In the genomic region with DNA sequence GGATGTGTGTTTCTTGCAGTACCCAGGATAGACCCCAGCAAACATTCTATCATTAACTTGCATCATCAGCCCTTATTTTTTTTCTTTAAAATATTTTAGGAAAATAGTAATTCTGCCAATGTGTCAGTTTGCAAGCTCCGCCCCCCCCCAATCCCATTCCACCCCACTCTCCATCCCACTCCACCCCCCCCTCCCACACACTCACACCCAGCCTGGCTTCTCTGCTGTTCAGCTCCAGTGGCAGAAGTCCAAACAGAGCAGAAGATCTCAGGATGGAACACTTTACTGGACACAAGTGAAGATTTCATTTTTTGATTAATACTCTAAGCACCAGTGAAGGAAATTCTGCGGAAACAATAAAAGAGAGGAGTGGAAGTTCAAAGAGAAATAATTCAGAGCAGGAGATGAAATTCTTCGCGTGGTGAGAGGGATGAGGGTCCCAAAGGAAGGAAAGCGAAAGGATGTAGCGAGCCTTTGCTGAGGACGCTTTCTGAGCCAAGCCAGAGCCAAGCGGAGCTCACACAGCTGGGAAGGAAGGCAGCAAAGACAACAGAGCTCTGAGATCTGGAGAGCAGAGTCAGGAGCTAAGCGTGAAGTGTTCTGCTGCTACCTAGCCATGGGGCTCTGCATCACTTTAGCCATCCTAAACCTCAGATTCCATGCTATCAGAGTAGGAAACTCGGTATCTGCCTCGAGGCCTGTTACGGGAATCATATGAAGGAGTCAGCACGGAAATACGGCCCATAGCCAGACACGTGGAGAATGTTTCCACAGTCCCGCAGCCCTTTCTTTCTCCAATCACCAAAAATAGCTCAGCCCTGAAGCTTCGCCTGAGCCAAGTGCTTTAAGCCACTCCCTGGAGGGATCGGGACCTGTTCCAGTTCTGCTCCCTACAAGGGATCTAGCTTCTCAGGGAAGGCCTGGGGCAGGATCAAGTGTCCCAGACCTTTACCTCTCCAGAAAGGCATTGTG, we compare ENCODE assay signal across 10 mouse cellular contexts. TPM values are rescaled to one million over a fixed set of nuclear protein-coding genes. Genes with fewer than 3 reads are reported as not detected.
DNase-seq lines count a peak whose midpoint lies in the region; ATAC-seq and TF ChIP-seq lines count a peak whose summit lies in the region.
"Had no signal": no experiment of that assay in that cellular context is flagged by ENCODE, and none has a peak within 500 bp of the region (broad histone marks: within the 10 kb centered on the region; RNA-seq: fewer than 3 reads in every experiment).

No protein-coding gene starts in this region.

- no peak for TF ChIP-seq CTCF in kidney, adult 2 months (conservative IDR thresholded peaks at IDR 0.05; ENCODE audit: insufficient read depth, insufficient read length, low read depth, low read length)
- TF ChIP-seq CTCF in thymus, adult 2 months (IDR thresholded peaks at IDR 0.05; ENCODE audit: borderline replicate concordance, control insufficient read depth, extremely low read depth, insufficient read depth, low read length, poor library complexity) = no peak

- DNase-seq in neural tube, embryonic 10.5 days (ENCODE audit: extremely low spot score, low spot score) = no peak
- DNase-seq in gastrocnemius, postnatal 36 days = peak; percentile 68 to 81
- peak; percentile 67 for DNase-seq in kidney, adult 2 months
- DNase-seq in lung, postnatal 36 days = peak; percentile 76
- DNase-seq in thymus, adult 2 months = no peak
- DNase-seq in frontal cortex, postnatal 10 days (ENCODE audit: low spot score in 2 of 2) = no peak

- 0 out of 2 replicates have a peak overlapping the region, but pooled peaks have one; percentile 18 for H3K27ac ChIP-seq in neural tube, embryonic 15.5 days (replicated peaks)
- peak overlapping the region; percentile 13; the same call in 1 of the 2 replicates for H3K27ac ChIP-seq in kidney, adult 2 months (ENCODE audit: insufficient read depth, low read depth, low read length)
- no peak overlapping the region; the same call in 1 of the 2 replicates for H3K27ac ChIP-seq in thymus, adult 2 months (ENCODE audit: control insufficient read depth, insufficient read depth, low read length)
- no peak overlapping the region for H3K27ac ChIP-seq in midbrain, embryonic 13.5 days
- H3K27ac ChIP-seq: macrophage had no signal

- H3K9ac ChIP-seq in neural tube, embryonic 15.5 days (replicated peaks) = no peak overlapping the region
- H3K9ac ChIP-seq in midbrain, embryonic 13.5 days (replicated peaks) = no peak overlapping the region

- H3K4me2 ChIP-seq in neural tube, embryonic 15.5 days = no peak overlapping the region
- no peak overlapping the region for H3K4me2 ChIP-seq in midbrain, embryonic 13.5 days (replicated peaks)

- no peaks in the 10 kb centered on the region for H3K4me1 ChIP-seq in neural tube, embryonic 15.5 days
- no peaks in the 10 kb centered on the region for H3K4me1 ChIP-seq in kidney, adult 2 months (ENCODE audit: control insufficient read depth, insufficient read depth, low read length)
- H3K4me1 ChIP-seq in thymus, adult 2 months (replicated peaks; ENCODE audit: control insufficient read depth, insufficient read depth, low read length) = no peaks in the 10 kb centered on the region; the same call in 1 of the 2 replicates
- 0 out of 2 replicates have a peak, but pooled peaks cover 3% of the 10 kb centered on the region for H3K4me1 ChIP-seq in midbrain, embryonic 13.5 days (replicated peaks)

- no peak for TF ChIP-seq POLR2A in kidney, adult 2 months (IDR thresholded peaks at IDR 0.05; ENCODE audit: low read depth, low read length)
- no peak for TF ChIP-seq POLR2A in thymus, adult 2 months (IDR thresholded peaks at IDR 0.05; ENCODE audit: control insufficient read depth, extremely low read depth, insufficient read depth, low read length, poor library complexity)

- no peaks in the 10 kb centered on the region for H3K36me3 ChIP-seq in neural tube, embryonic 15.5 days
- H3K36me3 ChIP-seq in kidney, adult 2 months (ENCODE audit: control insufficient read depth, insufficient read depth, low read length) = no peaks in the 10 kb centered on the region
- H3K36me3 ChIP-seq in thymus, adult 2 months (ENCODE audit: control insufficient read depth, insufficient read depth, low read length) = no peaks in the 10 kb centered on the region
- H3K36me3 ChIP-seq in midbrain, embryonic 13.5 days = no peaks in the 10 kb centered on the region

- H3K9me3 ChIP-seq in neural tube, embryonic 15.5 days (replicated peaks) = no peaks in the 10 kb centered on the region
- H3K9me3 ChIP-seq in midbrain, embryonic 13.5 days = no peaks in the 10 kb centered on the region

- ATAC-seq in neural tube, embryonic 15.5 days (ENCODE audit: low FRiP score) = no peak
- ATAC-seq in midbrain, embryonic 13.5 days = no peak

- intact Hi-C loops in gastrocnemius, postnatal 36 days (cut with DNase I) = no loop called here

- no peak overlapping the region for H3K4me3 ChIP-seq in neural tube, embryonic 15.5 days (replicated peaks)
- no peak overlapping the region for H3K4me3 ChIP-seq in kidney, adult 2 months (ENCODE audit: insufficient read depth, low read depth, low read length)
- H3K4me3 ChIP-seq in thymus, adult 2 months (ENCODE audit: control insufficient read depth, insufficient read depth, low read length) = no peak overlapping the region
- H3K4me3 ChIP-seq in midbrain, embryonic 13.5 days (replicated peaks) = no peak overlapping the region

- H3K27me3 ChIP-seq in neural tube, embryonic 15.5 days (replicated peaks) = no peaks in the 10 kb centered on the region
- H3K27me3 ChIP-seq in kidney, adult 2 months (replicated peaks; ENCODE audit: control insufficient read depth, insufficient read depth, low read length) = no peaks in the 10 kb centered on the region
- H3K27me3 ChIP-seq in thymus, adult 2 months (ENCODE audit: control insufficient read depth, insufficient read depth, low read length) = no peaks in the 10 kb centered on the region
- H3K27me3 ChIP-seq in midbrain, embryonic 13.5 days = no peaks in the 10 kb centered on the region

- 80% methylated on average over 18 of the region's 18 CpGs for WGBS in neural tube, embryonic 15.5 days
- 58% methylated on average over 18 of the region's 18 CpGs for WGBS in kidney, adult 2 months
- 87% methylated on average over 18 of the region's 18 CpGs for WGBS in thymus, adult 2 months
- WGBS in midbrain, embryonic 13.5 days = 80% methylated on average over 18 of the region's 18 CpGs

RNA-seq across cellular contexts. Expression of gene Msgn1, which starts 4.8 kb away (rescaled TPM):
- not detected in 2 replicates for polyA plus RNA-seq in neural tube, embryonic 15.5 days (2015; fragmentation: Nextera tagmentation; extraction: Ambion mirVana)
- not detected for total RNA-seq in gastrocnemius, postnatal 36 days (2021)
- polyA plus RNA-seq in kidney, adult 2 months (2012; rRNA removed) = not detected in 2 replicates
- polyA plus RNA-seq in thymus, adult 2 months (2012; rRNA removed) = 0.27 and 0.34 TPM in 2 replicates
- not detected in 2 replicates for polyA plus RNA-seq in midbrain, embryonic 13.5 days (2015; fragmentation: Nextera tagmentation; extraction: Ambion mirVana)
- polyA plus RNA-seq: embryonic facial prominence, embryonic 11.5 days; macrophage had no signal

RNA-seq across cellular contexts. Expression of gene Kcns3, which starts 53.1 kb away (rescaled TPM):
- polyA plus RNA-seq in neural tube, embryonic 15.5 days (2015; fragmentation: Nextera tagmentation; extraction: Ambion mirVana) = 2.1 and 2.3 TPM in 2 replicates
- total RNA-seq in gastrocnemius, postnatal 36 days (2021) = under 1 TPM; 0.46 to 0.49 TPM
- 2.3 and 2.5 TPM in 2 replicates for polyA plus RNA-seq in kidney, adult 2 months (2012; rRNA removed)
- 0.28 and 0.36 TPM in 2 replicates for polyA plus RNA-seq in thymus, adult 2 months (2012; rRNA removed)
- 0.22 and 0.46 TPM in 2 replicates for polyA plus RNA-seq in midbrain, embryonic 13.5 days (2015; fragmentation: Nextera tagmentation; extraction: Ambion mirVana)
- polyA plus RNA-seq: macrophage had no signal

Comparison
In these comparisons a context has a peak if more than half of its experiments do, and no peak if none do; other contexts are left out.
1. H3K27ac ChIP-seq: peak in neural tube, embryonic 15.5 days (single experiment) and kidney, adult 2 months (single experiment); none in thymus, adult 2 months (single experiment) and midbrain, embryonic 13.5 days (single experiment).
2. DNase-seq: peak in gastrocnemius, postnatal 36 days (2 of 2), kidney, adult 2 months (single experiment) and lung, postnatal 36 days (single experiment); none in neural tube, embryonic 10.5 days (single experiment), thymus, adult 2 months (single experiment) and frontal cortex, postnatal 10 days (0 of 2).